Mouse (Mus musculus) adipocyte (in vitro differentiated cells): ENCODE results near the gene Stard3.

Experiments
- DNase-seq: peaks from one replicate; pipeline ENCODE4 v3.0.0-alpha.2; 2016; ENCODE audit warnings: low spot score

The Stard3 gene

GRCm38 (mm10) chr11:98329081-98329959 lies 28.8 kb upstream of the Stard3 start, which contains the start of gene Neurod2:
Gene Neurod2, minus strand, starts transcription at chr11:98329648.
- DNase-seq = no peak

- DNase-seq = no peak
Measured at GRCm38 (mm10) chr11:98329960-98330744, 28.0 kb upstream of the Stard3 start.

DNA sequence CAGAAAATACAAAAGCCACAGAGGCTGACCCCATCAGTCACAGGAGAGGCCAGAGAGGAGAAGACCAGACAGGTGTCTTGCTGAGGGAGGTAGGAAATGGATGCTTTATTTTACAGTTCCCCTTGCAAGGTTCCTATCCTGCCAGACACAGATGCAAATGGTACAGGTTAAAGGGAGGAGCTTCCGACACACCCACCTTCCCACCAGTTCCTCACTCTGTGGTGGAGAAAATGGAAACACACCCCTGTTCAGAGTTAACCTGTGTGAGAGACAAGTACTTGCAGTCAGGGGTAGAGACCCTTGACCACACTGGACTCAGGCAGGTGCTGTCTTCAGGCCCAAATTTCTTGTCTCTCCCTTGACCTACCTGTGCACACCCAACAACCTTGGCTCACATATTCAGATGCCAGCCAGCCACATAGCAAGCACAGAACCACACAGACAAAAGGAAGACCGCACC lies 27.4 kb upstream of the Stard3 start:
- no peak for DNase-seq

DNA sequence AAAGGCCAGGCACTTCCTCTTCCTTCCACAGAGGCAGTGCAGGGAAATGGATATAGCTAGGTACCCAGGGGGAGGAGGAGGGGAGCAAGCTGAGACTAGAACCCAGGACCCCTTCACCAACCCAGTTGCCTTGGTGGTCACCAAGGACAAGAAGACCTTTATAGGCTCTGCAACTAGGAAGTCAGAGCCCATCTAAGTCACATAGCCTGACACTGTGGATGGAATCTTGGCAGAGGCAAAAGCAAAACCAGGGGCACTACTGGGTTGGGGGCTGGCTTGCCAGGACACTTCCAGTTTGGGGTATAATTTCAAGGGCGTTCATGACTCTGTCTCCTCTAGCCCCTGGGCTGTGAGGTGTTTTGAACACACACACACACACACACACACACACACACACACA lies 26.8 kb upstream of the Stard3 start:
- no peak for DNase-seq

DNA sequence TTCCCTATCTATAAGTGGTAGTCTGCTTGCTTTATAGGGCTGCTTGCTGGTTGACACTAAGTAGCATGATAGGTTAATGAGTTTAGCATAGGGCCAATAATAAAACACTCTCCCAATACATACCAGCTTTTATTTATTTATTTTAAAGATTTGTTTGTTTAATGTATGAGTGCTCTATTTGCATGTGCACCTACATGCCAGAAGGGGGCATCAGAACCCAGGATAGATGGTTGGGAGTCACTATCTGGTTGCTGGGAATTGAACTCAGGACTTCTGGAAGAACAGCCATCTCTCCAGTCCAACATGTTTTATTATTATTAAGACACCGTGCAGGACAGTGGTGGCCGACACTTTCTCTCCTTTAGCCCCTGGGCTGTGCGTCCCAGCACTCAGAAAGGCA lies 26.0 kb upstream of the Stard3 start:
- no peak for DNase-seq

- DNase-seq = no peak
Measured at GRCm38 (mm10) chr11:98332841-98333240, 25.3 kb upstream of the Stard3 start.

- no peak for DNase-seq
Measured at GRCm38 (mm10) chr11:98333263-98333696, 24.9 kb upstream of the Stard3 start.

DNA sequence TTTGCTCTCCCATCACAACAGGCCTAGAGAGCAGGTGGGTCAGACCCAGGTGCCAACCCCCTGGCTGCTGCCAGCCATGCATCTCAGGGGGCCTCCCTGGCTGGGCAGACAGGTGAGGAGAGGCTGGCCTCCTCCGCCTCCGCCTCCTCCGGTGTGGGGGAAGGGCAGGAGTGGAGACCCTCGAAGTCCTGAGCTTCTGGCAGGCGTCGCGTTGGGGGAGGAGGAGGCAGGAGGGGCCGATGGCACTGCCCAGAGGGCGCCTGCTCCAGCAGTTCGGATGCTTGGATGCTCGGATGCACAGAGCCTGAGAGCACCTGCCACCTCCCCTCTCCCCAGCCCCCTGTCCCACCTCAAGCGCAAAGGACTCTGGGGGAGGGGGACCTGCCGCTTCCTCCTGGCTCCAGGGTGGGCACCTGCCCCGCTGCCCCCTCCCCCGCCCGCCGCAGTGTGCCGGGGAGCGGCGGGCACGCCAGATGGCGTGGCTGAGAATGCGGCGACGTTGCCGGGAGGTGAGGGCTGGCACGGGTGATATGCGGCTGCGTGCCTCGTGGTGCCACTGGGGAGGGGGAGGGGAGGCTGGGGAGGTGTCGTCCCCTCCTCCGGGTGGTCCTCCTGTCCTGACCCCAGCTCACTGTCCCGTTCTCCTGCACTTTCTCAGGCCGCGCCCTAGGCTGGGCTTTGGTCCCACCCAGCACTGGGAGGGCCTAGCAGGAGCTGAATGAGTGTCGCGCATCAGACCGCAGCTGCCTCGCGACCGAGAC lies 24.0 kb upstream of the Stard3 start:
- DNase-seq = no peak

DNA sequence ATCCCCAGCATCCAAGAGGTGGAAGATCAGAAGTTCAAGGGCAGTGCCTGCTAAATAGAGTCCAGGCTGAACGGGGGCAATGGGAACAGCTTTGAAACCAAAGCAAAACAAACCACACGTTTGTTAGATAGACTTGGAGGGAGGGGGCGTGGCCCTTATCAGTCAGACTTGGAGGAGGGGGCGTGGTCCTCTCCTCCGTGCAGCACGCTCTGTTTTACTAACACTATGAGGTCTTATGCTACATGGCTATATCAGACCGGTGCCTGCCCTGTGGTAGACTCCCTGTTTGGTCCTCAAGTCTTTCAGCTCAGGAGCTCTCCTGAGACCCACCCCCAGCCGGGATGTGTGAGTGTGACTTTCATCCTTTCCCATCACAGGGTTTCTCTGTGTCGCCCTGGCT lies 22.9 kb upstream of the Stard3 start:
- DNase-seq = no peak

- DNase-seq = no peak
Measured at GRCm38 (mm10) chr11:98336245-98337107, 21.7 kb upstream of the Stard3 start.

- DNase-seq = no peak
Measured at GRCm38 (mm10) chr11:98338507-98338961, 19.6 kb upstream of the Stard3 start.

DNA sequence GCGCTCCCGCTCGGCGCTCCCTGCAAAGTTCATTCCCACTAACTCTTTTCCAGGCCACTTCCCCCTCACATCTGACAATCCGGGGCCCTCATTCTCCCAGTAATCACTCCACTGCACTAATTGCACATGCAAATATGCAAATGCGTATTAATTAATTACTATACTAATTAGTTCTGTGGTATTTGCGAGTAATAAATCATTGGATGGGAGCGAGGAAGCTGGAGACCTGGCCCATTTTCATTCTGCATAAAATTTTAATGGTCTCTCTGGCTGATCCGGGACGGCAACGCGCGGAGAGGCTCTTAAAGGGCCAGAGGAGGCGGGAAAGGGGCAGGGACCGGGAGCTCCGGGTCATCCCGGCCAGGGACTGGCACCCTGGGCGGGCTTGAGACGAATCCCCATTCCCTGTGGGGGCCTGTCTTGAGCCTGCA lies 19.1 kb upstream of the Stard3 start:
- no peak for DNase-seq

GRCm38 (mm10) chr11:98339679-98340287 lies 18.4 kb upstream of the Stard3 start:
- DNase-seq = no peak

DNA sequence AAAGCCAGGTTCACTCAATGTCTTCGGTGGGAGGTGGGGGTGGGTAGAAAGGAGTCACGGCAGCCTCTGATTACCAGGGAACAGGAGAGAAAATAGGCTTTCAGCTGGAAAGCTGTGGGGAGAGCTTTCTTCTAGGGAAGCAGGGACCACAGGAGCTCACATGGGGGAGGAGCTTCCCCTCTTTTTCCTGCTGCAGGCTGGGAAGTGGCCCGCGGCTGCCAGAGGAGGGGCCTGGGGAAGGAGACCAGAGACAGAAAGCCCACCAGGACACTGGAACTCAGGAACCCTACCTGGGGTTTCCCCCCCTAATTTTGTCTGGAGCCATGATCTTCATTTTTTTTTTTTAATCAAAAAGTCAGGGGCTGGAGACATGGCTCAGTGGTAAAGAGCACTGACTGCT lies 17.6 kb upstream of the Stard3 start:
- DNase-seq = no peak

GRCm38 (mm10) chr11:98341174-98341573 lies 17.0 kb upstream of the Stard3 start:
- DNase-seq = no peak

DNA sequence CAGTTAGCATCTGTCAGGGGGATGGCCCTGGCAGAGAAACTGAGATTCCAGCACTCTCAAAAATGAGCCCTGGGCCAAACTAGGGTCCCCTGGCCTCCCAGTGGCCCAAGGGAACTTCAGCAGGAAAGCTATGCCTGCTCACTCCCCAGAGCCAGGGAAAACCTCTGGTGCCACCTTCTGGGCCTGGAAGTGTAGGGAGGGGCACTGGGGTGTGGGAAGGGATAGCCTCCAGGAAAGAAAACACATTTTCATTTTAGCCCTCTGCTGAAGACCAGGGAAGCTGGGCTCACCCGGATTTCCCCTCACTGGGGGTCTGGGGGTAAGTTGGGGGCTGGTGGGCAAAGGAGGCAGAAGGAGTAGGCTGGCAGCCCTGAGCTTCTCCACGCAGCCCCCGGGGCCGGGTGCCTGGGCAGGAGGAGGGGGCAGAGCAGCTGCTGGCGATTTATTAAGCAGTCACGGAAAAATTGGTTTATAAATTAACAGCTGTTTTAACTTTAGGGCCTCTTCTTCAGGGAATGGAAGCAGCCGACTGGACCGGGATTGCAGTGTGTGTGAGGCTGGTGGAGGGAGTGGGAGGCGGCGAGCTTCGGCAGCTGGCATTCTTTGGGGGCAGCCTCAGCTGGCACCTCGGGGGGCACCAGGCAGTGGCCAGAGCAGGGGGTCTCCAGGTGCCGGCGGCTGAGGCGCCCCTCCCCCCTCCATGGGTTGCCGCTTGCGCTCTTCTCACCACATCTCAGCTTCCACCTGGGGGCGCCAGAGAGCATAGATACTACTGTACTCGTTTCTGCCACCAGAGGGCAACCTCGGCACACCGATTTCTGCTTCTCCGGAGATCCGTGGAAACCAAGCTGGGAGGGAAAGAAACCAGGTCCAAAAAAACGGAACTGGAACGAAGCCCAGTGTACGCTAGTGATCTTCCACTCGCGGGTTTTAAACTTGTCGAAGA lies 15.9 kb upstream of the Stard3 start:
- DNase-seq = peak; percentile 97

DNA sequence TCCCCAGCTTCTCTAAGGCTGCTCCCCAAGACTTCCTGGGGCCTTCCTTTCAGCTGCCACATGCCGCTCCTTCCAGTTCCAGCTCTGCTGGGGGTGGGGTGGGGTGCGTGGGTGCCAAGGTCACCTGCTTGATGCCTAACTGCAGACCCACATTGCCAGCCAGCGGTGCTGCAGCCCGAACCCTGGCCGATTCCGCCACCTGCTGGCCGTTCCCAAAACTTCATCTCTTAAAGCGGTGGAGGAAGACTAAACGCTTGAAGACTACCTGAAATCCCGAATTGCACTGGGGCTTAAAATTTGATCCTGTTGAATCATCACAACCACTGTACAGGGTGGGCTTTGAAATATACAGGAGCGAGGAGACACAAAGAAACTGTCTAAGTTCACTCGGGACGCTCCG lies 12.9 kb upstream of the Stard3 start:
- DNase-seq = peak; percentile 66

DNA sequence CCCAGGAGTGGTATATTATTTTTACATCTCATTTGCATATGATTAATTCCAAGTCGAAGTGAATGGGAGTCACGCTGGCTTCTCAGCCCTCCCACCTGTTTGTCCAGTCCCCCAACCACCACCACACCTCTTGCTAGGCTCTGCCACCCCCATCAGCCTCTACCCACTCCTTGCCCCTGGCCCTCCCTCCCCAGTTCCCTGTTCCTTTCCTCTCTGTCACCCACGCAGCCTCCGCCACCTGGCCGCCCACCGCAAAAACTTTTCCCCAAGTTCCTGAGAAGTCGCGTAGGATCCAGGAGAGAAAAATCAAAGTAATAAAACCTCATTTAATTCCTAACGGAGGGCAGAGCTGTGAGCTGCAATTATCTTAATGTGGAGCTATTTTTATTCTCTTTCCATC lies 12.0 kb upstream of the Stard3 start:
- DNase-seq = no peak

DNA sequence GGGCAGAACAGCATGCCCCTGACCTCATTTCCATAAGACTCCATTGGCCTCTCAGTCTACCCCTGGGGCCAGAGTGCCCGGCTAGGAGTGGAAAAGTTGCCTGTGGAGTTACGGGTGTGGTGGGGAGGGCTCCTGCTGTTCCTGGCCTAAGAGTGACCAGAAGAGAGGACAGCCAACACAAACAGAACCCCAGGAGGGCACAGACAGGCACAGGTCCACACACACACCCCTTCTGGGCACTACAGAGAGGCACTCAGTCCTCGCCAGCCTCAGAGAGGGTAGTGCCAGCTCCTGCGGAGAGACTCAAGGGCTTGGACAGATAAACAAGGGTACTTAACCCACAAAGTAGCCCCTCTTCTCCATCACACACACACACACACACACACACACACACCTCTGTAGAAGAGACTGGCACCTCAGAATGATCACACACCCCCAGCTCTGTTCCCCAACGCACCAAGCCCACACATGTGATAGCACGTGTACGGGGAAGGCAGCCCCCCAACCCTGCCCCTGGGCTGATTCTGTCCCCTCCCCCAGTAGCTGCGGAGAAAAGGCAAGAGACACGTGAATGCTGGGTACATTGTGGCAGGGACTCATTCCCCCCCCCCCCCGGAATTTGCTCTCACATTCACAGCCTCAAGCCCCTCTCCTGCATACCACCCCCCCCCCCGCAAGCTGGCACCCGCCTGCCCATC lies 10.6 kb upstream of the Stard3 start:
- DNase-seq = no peak
